Mouse (Mus musculus): ENCODE data around the gene Ltc4s.

Gene Ltc4s

GRCm38 (mm10) chr11:50245269-50245668 lies 6.9 kb upstream of the Ltc4s start:
- no peak for DNase-seq (ENCODE audit: low spot score)

GRCm38 (mm10) chr11:50243926-50244325 lies 5.5 kb upstream of the Ltc4s start:
- no peak for DNase-seq (ENCODE audit: low spot score)

DNA sequence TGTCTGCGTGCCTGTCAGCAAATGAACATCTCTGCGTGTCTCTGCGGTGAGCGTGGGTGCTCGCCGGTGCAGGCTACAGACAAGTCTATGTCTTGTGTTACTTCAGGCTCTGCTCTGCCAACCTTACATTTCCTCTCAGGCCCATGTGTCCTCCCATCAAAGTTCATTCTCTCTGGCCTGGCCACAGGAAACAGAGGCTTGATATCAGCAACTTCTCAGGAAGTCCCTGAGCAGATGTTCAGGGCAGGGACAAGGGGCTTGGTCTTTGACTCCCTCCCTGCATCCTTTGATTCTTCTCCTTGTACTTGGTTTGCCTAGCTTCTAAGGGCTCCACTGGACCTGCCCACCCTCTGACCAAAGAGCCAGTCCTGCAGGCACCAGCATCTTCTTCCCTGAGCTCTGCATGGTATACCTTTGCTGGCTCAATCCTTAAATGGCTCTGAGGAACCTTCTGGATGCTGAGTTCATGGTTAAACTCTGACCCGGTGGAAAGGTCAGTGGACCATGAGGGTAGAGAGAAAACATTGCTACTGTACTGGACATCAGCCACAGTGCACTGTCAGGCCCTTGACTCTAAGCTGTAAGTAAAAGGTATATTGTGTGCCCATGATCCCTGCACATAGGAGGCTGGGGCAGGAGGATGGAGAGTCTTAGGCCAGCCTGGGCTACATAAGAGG lies 2.0 kb upstream of the Ltc4s start:
- no peak for DNase-seq (ENCODE audit: low spot score)

DNA sequence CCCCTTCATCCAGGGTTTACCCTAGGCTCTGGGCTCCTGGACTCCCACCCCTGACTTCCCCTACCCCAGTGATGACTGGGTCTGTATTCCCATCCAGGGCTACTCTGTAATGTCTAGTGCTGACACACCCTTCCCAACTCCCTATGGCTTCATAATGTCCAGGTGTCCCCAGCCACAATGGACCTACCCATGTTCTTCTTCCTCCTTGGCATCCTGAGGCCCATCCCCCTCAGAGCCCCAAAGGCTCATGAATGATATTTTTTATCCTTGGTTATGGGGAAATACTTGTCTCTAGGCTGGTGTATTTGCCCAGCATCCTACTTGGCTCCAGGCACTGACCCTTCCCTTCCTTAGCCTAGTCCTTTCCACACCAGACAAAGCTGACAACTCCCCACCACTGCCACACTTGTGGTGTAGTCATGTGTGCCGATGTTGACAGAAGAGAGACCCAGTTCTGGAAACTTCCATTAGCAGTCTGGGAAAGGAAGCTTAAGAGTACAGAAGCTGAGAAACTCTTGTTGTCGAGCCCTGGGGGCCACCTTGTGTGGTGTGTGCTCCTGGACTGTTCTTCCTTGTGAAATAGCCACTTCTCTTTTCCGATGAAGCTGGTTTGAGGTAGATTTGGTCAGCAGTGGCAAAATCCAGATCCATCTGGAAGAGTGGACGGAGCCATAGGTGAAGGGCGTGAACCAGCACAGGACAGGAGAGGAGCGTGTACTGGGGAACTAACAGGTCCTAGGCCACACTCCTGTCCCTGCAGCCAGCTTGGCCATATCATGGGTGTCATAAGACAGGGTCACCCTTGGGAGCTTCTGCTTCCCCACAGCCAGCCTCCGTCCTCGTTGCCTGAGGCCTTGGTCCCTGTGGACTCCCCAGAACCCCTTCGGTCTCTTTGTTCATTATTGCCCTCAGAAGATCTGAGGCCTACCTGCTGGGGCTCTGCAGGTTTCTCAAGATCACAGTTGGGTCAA lies 690 bp upstream of the Ltc4s start:
- no peak for DNase-seq (ENCODE audit: low spot score)

DNA sequence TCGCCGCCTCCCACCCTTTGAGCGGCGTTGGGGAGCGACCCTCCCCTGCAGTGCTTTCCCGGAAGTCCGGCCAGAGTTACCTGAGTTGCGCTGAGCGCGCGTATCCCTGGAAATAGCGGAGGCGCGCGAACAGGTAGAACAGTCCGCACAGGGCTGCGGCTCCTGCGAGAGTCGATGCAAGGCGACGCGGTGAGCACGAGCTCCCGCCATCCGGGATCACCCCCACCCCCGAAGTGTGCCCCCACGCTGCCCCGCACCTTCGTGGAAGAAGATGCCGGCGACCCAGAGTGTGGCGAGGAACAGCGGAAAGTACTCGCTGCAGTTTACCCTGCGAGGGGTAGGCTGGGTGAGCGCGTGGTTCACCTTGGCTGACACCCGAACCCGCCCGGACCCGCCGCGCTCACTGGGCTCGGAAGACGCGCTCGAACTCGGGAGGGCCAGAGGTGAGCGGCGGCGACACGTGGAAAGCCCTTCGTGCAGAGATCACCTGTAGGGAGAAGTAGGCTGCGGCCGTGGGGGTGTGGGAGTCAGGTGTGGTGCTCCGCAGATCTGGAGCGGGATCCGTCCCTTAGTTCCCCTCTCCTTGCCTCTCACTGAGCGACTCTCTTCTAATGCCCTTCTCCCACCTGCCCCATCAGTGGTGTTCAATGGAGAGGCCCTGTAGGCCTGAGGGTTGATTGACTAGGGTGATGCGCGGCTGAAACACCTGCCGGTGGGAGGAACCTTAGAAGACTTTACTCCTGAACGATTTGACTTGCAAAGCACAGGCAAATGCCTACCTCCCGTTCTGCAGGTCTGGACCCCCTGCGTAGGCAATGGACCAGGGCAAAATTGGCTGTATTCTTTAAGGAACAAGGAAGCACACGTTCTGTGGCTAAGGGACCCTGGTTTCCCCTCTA lies 1.2 kb downstream of the Ltc4s start:
- no peak for DNase-seq (ENCODE audit: low spot score)

DNA sequence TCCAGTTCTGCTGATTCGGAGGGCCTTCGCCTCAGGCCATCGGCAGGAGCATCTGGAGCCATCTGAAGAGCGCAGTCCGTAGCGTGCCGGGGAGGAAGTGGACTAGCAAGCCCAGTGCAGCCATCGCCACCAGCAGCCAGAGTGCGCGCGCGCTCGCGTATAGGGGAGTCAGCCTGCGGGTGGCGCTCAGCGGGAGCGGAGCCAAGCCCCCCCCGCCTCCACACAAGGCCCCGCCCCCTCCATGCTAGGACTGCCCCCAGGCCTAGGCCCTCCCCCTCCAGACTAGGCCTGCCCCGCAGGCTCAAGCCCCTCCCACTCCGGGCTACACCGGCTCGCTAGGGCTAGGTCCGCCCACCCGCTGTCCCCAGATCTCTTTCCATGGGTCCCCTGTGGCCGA lies 1.9 kb downstream of the Ltc4s start:
- DNase-seq (ENCODE audit: low spot score) = peak; percentile 93

DNA sequence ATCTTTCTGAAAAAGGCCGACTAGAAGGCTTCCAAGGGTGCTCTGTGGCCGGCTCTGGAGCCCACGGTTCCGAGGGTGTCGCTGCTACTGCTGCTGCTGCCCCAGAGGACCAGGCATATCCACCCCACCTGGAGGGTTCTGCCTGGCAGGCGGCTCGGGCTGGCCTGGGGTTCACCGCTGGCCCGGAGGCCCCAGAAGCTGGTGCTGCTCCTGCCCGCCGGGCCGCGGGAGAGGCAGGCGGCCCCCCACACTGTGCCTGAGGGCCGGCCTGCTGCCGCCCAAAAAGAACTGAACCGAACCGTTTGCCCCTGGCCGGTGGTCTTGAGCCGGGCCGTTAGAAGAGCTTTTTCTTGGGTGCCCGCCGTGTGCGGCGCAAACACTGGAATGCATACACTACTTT lies 3.8 kb downstream of the Ltc4s start:
- no peak for DNase-seq (ENCODE audit: low spot score)

- DNase-seq (ENCODE audit: low spot score) = no peak
These were observed 4.4 kb downstream of the Ltc4s start for GRCm38 (mm10) chr11:50233993-50234392.

GRCm38 (mm10) chr11:50233022-50233421 lies 5.4 kb downstream of the Ltc4s start:
- DNase-seq (ENCODE audit: low spot score) = no peak

- peak; percentile 83 for DNase-seq (ENCODE audit: low spot score)
These were observed 7.0 kb downstream of the Ltc4s start for GRCm38 (mm10) chr11:50231411-50231810.

- DNase-seq (ENCODE audit: low spot score) = no peak
These were observed 7.7 kb downstream of the Ltc4s start for GRCm38 (mm10) chr11:50230481-50231304.

GRCm38 (mm10) chr11:50229252-50229910 lies 9.0 kb downstream of the Ltc4s start:
- no peak for DNase-seq (ENCODE audit: low spot score)

DNA sequence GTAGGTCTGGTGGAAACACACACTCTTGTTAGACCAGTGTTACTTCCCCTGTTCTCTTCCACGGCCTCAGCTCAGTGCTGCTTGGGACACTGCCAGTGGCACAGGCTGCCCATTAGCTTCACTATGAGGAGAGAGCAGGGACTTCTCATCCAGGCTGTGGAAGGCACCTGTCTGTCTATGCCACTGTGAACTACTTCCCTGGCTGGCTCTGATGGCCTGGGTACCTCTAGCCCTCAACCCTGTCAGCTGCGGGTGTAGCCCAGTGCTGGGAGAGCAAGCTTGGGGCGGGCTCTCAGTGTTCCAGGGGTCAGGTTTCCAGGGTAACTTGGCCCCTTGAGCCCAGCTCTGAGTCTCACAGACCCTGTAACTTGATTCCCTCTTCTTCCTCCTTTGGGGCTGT lies 9.6 kb downstream of the Ltc4s start:
- DNase-seq (ENCODE audit: low spot score) = peak; percentile 75

DNA sequence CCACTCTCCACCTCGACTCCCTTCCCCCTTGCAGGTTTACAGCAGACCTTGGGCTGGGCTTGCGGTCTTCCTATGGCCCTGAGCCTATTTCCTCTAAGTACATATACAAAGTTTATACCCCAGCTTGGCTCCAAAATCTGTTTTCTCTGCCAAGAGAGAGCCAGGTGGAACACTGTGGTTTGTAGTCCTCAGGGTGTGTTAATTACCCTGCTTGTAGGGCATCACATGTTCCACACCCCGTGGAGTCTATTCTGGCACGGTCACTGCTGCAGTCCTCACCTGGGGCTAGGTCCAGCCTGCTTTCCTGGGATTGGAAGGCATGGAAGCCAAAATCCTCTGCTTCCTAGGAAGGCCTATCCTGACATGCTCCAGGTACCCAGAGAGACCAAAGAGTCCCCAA lies 10.7 kb downstream of the Ltc4s start:
- no peak for DNase-seq (ENCODE audit: low spot score)

GRCm38 (mm10) chr11:50227226-50227625 lies 11.2 kb downstream of the Ltc4s start:
- DNase-seq (ENCODE audit: low spot score) = no peak

DNA sequence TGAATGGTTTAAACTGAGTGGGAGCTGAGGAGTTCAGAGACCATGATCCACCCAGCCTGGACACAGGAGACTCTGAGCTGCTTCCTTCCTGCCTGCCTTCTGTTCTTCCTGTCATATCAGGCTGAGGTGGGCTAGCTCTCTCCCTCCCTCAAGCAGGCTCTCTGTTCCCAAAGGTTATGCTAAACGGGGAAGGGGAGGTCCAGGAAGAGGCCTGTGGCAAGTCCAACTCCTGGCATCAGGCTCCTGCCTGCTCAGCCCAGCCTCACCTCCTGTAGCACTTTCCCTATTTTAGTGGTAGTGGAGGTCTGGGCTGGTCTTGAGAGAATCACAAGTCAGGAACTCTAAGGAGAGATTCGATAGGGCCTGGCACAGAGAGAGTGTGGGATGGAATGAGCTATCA lies 12.0 kb downstream of the Ltc4s start:
- DNase-seq (ENCODE audit: low spot score) = no peak

GRCm38 (mm10) chr11:50225611-50226378 lies 12.6 kb downstream of the Ltc4s start:
- DNase-seq (ENCODE audit: low spot score) = peak; percentile 42

GRCm38 (mm10) chr11:50224671-50225530 lies 13.5 kb downstream of the Ltc4s start:
- peak; percentile 74 for DNase-seq (ENCODE audit: low spot score)
